Mouse (Mus musculus) midbrain, embryonic 10.5 days (tissue): ENCODE results near the gene Arhgdig. TPM values are rescaled to one million over a fixed set of nuclear protein-coding genes. Genes with fewer than 3 reads are reported as not detected.
A peak's percentile ranks its signal among the peaks of the same experiment; 100 is the strongest.
"Not testable (repeated sequence)": the region's sequence is repeated elsewhere in the genome, so short reads cannot be mapped to it uniquely, and the experiment has no call there.

ENCODE experiments used
- DNase-seq: peaks from one replicate; pipeline ENCODE4 v3.0.0-alpha.2; 2017; ENCODE audit warnings: low spot score
- H3K27ac ChIP-seq: fragments of 300-500 bp; sonication (generic); replicated peaks from 2 replicates; pipeline ENCODE4 v1.5.1; 2016; ENCODE audit warnings: mild to moderate bottlenecking
- H3K27me3 ChIP-seq: fragments of 300-500 bp; sonication (generic); 2 replicates; pipeline ENCODE4 v1.6.1; 2016; ENCODE audit warnings: low read depth, mild to moderate bottlenecking; ENCODE audit not compliant: poor library complexity, severe bottlenecking
- H3K36me3 ChIP-seq: fragments of 300-500 bp; sonication (generic); 2 replicates; pipeline ENCODE4 v1.6.1; 2016; ENCODE audit warnings: mild to moderate bottlenecking, moderate library complexity
- H3K4me1 ChIP-seq: fragments of 300-500 bp; sonication (generic); 2 replicates; pipeline ENCODE4 v1.6.1; 2016
- H3K4me3 ChIP-seq: fragments of 300-500 bp; sonication (generic); 2 replicates; pipeline ENCODE4 v1.5.1; 2016; ENCODE audit warnings: mild to moderate bottlenecking, moderate library complexity
- H3K9me3 ChIP-seq: fragments of 300-500 bp; sonication (generic); replicated peaks from 2 replicates; pipeline ENCODE4 v1.6.1; 2016; ENCODE audit warnings: mild to moderate bottlenecking
- WGBS: fragments of 180-500 bp; shearing (Covaris S2); methylation state at CpG from one replicate; pipeline ENCODE4 v1.1.7; 2016; 5-methylcytosine and 5-hydroxymethylcytosine counted together
- polyA plus RNA-seq: library from polyadenylated mRNA; unstranded; fragments of >200 nt; fragmentation: Nextera tagmentation; extraction: Ambion mirVana; gene quantifications from 2 replicates; pipeline ENCODE4 v1.2.1, GENCODE M21; 2016

Gene Arhgdig
- polyA plus RNA-seq, 1 experiment from 2014 or later: 5.5 TPM

DNA sequence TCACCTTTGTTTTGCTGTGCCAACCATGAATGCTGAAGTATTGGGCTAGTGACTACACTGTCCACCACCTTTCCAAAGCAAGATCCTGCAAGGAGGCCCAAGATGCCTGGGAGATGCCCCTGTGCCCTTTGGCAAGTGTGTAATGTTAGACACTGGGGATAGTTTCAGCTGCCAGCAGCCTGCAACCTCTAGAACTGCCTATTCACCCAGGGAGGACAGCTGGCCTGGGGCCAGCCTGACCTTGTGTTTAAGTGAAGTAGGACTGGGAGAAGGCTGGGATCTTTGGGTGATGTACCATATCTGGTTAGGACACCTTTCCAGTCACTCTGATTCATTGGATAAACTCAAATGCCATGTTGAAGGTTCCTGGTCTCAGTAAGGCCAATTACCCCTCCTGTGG, 5.6 kb downstream of the Arhgdig start:
- Histone ChIP-seq H3K9me3 (no peaks in the 10 kb centered on the region), H3K36me3 (peaks cover 20% of the 10 kb centered on the region), H3K27me3 (peaks cover 76% of the 10 kb centered on the region), H3K27ac (no peak overlapping the region), H3K4me3 (no peak overlapping the region; the same call in 1 of the 2 replicates), H3K4me1 (peaks cover 37% of the 10 kb centered on the region)
- no peak for DNase-seq

DNA sequence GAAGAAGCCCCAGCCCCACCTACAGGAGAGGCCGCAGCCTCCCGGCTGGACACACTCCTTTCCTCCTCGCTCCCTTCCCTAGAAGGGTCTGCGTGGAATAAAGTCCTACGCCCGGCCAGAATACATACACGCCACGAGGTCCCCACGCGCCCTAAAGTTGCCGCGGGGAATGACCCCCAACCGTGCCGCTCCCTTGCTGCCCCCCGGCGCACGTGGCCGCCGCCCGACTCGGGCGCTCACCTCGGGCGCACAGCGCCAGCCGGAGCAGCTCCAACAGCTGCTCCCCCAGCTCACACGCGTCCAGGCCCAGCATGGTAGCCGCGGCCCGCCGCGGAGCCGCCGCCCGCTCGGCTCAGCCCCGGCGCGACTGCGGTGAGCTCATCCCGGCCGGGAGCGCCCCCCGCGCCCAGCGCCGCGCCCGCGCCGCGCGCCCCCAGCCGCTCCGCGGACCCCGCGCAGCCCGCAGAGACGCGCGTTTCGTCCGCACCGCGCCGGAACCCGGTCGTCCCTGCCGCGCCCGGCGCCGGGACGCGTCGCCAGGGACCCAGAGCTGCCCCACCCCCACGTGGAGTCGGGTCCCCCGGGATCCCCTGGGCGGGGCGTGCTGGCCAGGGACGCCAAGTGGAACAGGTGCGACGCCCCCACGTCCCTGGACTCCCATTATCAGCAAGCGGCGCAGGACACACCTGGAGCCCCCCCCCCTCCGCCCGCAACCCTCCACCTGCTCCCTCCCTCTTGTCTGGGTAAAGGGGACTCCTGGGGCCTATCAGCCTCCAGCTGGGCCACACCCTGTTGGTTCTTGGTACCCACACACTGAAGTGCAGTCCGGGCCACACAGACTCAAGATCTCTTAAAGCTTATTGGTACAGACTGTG, 6.5 kb downstream of the Arhgdig start:
- 3% methylated on average over 90 of the region's 92 CpGs for WGBS
- H3K27me3 ChIP-seq: peaks cover 76% of the 10 kb centered on the region

DNA sequence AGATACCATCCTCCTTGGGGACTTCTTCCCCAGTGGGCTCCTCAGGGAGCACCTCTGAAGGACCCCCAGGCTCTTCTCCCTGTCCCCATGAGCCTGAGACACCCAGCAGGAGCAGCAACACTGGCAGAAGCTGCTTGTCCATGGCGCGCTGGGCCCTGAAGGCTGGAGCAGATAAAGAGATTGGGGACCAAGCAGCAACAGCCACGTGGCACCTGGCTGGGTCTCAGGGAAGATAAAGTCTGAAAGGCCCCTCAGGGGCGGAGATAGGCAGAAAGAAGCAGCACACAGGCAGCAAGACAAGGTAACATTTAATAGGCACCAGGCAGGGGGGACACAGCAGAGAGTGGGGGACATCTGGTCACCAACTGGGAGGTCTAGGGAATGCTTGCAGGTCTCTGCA, 8.7 kb downstream of the Arhgdig start, which contains the start of gene Pdia2:
TSS of gene Pdia2 (minus strand) at position 196 of the 400 bp plus-strand sequence.
- Histone ChIP-seq H3K4me1 (peaks cover 24% of the 10 kb centered on the region), H3K9me3 (no peaks in the 10 kb centered on the region), H3K27me3 (peaks cover 55% of the 10 kb centered on the region), H3K27ac (no peak within 1 kb of the TSS), H3K36me3 (peaks cover 51% of the 10 kb centered on the region), H3K4me3 (no peak within 1 kb of the TSS; the same call in 1 of the 2 replicates)
- no peak for DNase-seq
- 71% methylated on average over 4 of the region's 4 CpGs for WGBS

More for the DNA sequence above, 6.5 kb downstream of the Arhgdig start:
- Histone ChIP-seq H3K4me3 (peak overlapping the region; percentile 64), H3K9me3 (no peaks in the 10 kb centered on the region), H3K27ac (peak overlapping the region; percentile 73), H3K4me1 (peaks cover 37% of the 10 kb centered on the region), H3K36me3 (peaks cover 30% of the 10 kb centered on the region)
- no peak for DNase-seq

DNA sequence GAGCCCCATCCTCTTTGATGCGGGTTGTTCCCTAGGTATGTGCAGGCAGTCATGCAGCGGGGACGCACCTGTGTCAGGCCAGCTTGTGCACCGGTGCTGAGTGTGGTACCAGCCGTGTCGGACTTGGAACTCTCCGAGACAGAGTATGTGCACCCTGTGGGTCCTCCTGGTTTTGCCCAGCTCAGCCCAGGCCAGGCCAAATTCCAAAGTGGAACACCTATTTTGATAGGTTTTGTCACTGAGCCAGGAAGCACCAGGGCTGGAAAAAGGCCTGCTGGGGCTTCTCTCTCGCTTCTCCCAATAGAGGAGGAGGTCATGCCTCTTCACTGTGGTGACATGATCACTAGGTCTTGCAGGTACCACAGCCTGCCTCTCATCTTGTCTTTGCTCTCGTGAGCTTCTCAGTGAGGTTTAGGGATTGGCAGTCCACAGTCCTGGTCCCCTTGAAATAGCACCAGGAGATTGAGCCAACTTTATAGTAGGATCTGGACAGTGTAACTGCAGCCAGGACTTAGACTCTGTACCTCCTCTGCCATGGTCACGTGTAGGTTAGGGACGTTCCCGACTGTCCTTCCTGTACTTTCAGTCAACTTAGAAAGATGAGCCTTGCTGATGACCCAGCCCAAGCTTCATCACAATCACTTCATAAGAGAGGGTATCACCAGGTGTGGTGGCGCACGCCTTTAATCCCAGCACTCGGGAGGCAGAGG, 14.9 kb downstream of the Arhgdig start:
- Histone ChIP-seq H3K27ac (no peak overlapping the region), H3K36me3 (peaks cover 100% of the 10 kb centered on the region), H3K27me3 (no peaks in the 10 kb centered on the region), H3K4me3 (no peak overlapping the region), H3K4me1 (no peaks in the 10 kb centered on the region), H3K9me3 (no peaks in the 10 kb centered on the region)
- WGBS: 97% methylated on average over 15 of the region's 15 CpGs
- no peak for DNase-seq

DNA sequence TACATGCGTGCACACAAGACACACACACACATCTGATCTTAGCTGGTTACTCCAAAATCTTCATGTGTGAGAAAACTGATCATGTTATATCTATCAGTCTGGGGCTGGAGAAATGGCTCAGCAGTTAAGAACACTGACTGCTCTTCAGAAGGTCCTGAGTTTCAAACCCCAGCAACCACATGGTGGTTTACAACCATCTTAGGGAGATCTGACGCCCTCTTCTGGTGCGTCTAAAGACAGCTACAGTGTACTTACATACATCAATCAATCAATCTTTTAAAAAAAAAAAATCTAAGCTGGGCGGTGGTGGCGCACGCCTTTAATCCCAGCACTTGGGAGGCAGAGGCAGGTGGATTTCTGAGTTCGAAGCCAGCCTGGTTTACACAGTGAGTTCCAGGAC, 16.1 kb downstream of the Arhgdig start:
- 93% methylated on average over 7 of the region's 7 CpGs for WGBS
- DNase-seq, H3K4me3 ChIP-seq, H3K27me3 ChIP-seq, H3K27ac ChIP-seq, H3K9me3 ChIP-seq, H3K4me1 ChIP-seq: not testable (repeated sequence)
- peaks cover 100% of the 10 kb centered on the region for H3K36me3 ChIP-seq

DNA sequence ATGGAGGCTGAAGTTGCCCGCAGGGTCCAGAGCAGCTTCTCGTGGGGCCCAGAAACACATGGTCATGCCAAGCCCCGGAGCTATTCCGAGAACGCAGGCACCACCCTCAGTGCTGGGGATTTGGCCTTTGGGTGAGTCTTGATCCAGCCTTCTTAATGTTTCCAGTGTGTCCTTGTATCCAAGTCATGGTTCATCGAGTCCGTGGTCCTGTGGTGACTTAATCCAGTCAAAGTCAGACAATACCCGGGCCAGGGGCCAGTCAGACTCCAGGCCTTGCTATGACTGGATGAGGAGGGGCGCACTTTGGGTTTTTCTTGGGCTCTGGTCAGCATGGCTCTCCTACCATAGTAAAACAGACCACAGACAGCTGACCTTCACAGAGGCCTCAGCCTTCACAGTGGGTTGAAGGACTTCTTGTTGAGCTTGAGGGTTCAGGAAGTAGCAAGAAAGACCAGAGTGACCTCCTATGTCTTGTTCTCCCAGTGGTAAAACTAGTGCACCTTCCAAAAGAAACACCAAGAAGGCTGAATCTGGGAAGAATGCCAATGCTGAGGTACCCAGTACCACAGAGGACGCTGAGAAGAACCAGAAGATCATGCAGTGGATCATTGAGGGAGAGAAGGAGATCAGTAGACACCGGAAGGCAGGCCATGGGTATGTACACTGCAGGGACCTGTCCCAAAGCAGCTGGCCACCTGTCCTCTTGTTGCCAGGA, 19.3 kb downstream of the Arhgdig start:
- no peaks in the 10 kb centered on the region for H3K4me1 ChIP-seq
- H3K27ac ChIP-seq: no peak overlapping the region
- peaks cover 99% of the 10 kb centered on the region for H3K36me3 ChIP-seq
- no peaks in the 10 kb centered on the region for H3K27me3 ChIP-seq
- no peak for DNase-seq
- H3K9me3 ChIP-seq: no peaks in the 10 kb centered on the region
- H3K4me3 ChIP-seq: no peak overlapping the region
- WGBS: 94% methylated on average over 11 of the region's 11 CpGs

DNA sequence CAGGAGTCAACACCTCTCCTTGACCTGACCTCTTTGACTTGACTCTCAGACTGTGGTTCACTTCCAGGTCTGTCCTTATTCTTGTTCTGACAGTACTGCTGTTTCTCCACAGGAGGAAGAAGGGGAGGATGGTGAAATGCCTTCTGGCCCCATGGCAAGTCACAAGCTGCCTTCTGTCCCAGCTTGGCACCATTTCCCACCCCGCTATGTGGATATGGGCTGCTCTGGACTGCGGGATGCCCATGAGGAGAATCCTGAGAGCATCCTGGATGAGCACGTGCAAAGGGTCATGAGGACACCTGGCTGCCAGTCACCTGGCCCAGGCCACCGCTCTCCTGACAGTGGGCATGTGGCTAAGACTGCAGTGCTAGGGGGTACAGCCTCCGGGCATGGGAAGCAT, 20.0 kb downstream of the Arhgdig start:
- Histone ChIP-seq H3K27ac (no peak overlapping the region), H3K9me3 (no peaks in the 10 kb centered on the region), H3K36me3 (peaks cover 99% of the 10 kb centered on the region), H3K27me3 (no peaks in the 10 kb centered on the region), H3K4me1 (no peaks in the 10 kb centered on the region), H3K4me3 (no peak overlapping the region)
- 99% methylated on average over 5 of the region's 5 CpGs for WGBS
- DNase-seq: no peak

DNA sequence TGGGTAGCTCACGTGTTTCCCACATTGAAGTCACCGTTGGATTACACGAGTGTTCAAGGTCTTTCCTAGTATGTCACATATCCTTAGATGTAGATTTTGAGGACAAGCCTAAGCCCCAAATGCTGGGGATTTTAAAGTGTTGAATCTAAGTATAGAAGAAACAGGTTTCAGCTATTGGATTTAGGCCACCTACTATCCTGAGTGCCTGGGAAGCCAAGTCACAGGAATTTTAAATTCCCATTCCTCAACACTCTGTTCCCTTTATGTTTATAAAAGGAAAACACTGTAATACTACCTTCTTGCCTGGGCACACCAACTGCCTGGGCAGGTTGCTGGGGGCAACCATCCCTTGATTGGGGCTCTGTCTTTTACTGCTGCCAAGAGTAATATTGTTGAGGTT, 26.4 kb downstream of the Arhgdig start:
- H3K27ac ChIP-seq: no peak overlapping the region
- H3K36me3 ChIP-seq: peaks cover 84% of the 10 kb centered on the region
- H3K27me3 ChIP-seq: no peaks in the 10 kb centered on the region
- no peak for DNase-seq
- H3K4me1 ChIP-seq: no peaks in the 10 kb centered on the region
- WGBS: 97% methylated on average over 3 of the region's 3 CpGs
- no peaks in the 10 kb centered on the region for H3K9me3 ChIP-seq
- no peak overlapping the region for H3K4me3 ChIP-seq

DNA sequence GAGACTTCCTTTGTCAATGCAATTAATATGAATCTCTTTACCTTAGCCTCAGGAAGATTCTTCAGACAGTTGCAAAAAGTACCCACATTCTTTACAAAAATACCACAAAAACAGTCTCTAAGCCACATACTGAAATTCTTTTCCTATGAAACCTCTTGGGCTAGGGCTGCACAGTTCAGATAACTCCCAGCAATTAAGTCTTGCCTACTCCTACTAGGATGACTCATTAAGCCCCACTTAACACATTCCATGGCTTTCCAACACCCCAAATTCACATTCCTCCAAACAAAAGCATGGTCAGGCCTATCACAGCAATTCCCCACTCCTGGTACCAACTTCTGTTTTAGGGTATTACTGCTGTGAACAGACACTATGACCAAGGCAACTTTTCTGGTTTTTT, 29.0 kb downstream of the Arhgdig start:
- H3K9me3 ChIP-seq: no peaks in the 10 kb centered on the region
- H3K27me3 ChIP-seq: no peaks in the 10 kb centered on the region
- peaks cover 84% of the 10 kb centered on the region for H3K36me3 ChIP-seq
- no peak overlapping the region for H3K4me3 ChIP-seq
- no peak overlapping the region for H3K27ac ChIP-seq
- DNase-seq: no peak
- H3K4me1 ChIP-seq: no peaks in the 10 kb centered on the region

DNA sequence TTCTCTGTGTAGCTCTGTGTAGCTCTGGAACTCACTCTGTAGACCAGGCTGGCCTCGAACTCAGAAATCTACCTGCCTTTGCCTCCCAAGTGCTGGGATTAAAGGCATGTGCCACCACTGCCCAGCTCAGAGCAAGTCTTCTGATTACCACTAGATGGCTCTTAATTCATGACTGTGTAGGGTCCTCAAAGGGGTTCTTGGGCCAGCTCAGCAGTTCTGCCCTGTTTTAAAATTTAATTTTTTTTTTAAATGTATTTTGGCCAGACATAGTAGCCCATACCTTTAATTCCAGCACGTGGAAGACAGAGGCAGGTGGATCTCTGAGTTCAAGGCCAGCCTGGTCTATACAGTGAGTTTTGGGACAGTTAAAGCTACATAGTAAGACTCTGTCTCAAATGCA, 32.3 kb downstream of the Arhgdig start:
- H3K36me3 ChIP-seq: peaks cover 68% of the 10 kb centered on the region
- DNase-seq, H3K4me3 ChIP-seq, H3K9me3 ChIP-seq, H3K27me3 ChIP-seq, H3K27ac ChIP-seq, H3K4me1 ChIP-seq: not testable (repeated sequence)
- 89% methylated on average over 2 of the region's 2 CpGs for WGBS

DNA sequence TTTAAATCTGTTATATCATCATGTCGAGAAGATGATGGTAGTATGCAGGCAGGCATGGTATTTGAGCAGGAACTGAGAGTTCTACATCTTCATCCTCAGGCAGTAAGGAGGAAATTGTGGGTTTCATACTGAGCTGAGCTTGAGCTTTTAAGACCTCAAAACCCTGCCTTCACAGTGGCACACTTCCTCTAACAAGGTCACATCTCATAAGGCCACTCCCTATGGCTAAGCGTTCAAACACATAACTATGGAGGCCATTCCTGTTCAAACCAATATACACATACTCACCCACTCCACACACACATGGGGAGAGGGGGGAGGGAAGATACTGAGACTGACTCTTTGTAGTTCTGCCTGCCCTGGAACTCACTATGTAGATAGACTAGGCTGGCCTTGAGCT, 39.5 kb downstream of the Arhgdig start:
- H3K9me3 ChIP-seq: no peaks in the 10 kb centered on the region
- WGBS: 95% methylated on average over 2 of the region's 2 CpGs

DNA sequence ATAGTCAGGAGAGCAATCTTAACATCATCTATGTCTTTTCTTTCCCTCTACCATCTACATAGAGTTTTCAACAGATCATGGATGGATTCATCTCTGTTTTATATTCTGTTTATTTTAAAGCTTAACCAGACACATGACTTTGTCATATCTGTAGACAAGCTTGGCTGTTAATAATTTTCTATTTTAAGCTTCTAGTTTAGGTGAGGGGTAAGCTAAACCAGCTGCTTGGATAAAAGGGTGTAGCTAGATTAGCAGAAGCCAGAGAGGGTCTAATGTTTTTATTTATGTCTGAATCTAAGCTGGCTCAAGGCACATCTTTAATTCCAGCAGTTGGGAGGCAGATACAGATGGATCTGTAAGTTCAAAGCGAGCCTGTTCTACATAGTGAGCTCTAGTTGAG, 44.9 kb downstream of the Arhgdig start:
- H3K9me3 ChIP-seq: no peaks in the 10 kb centered on the region
- H3K4me3 ChIP-seq: no peak overlapping the region
- no peak for DNase-seq
- H3K27me3 ChIP-seq: no peaks in the 10 kb centered on the region
- no peaks in the 10 kb centered on the region for H3K4me1 ChIP-seq
- peaks cover 39% of the 10 kb centered on the region for H3K36me3 ChIP-seq
- 98% methylated on average over 1 of the region's 1 CpGs for WGBS
- H3K27ac ChIP-seq: no peak overlapping the region

More for the DNA sequence above, 39.5 kb downstream of the Arhgdig start:
- Histone ChIP-seq H3K36me3 (peaks cover 47% of the 10 kb centered on the region), H3K27me3 (no peaks in the 10 kb centered on the region), H3K4me3 (no peak overlapping the region), H3K4me1 (no peaks in the 10 kb centered on the region), H3K27ac (no peak overlapping the region)
- no peak for DNase-seq
